Mouse (Mus musculus) left cerebral cortex, adult 6 months (tissue): ENCODE data around the gene Chka. TPM values are rescaled to one million over a fixed set of nuclear protein-coding genes. Genes with fewer than 3 reads are reported as not detected.

Experiments used
- long read RNA-seq, 2 experiments: library from polyadenylated mRNA; unstranded; transcript quantifications; one replicate each; pipeline ENCODE4 v2.0.0; 2019 to 2020
- polyA plus RNA-seq: library from polyadenylated mRNA; unstranded; fragments of <200 nt; fragmentation: Nextera tagmentation; gene quantifications from 2 replicates; pipeline ENCODE4 v1.2.3, GENCODE M21; 2021

Chka gene
- polyA plus RNA-seq = 15.9 and 22.7 TPM in 2 replicates
- long read RNA-seq, experiment 1, transcript Chka-202 (11 exons, 2,549 nt) = minor isoform, 24 of 237 reads
- long read RNA-seq, experiment 1, transcript Chka-201 (12 exons, 2,319 nt) = major isoform, 111 of 237 reads
- long read RNA-seq, experiment 1, transcript Chka-214 (2 exons, 3,605 nt) = minor isoform, 61 of 237 reads
- long read RNA-seq, experiment 1, partial matches to known transcripts = 12 of 237 reads
- long read RNA-seq, experiment 1, other reads (novel, unspliced or antisense) = 27 of 237 reads
- long read RNA-seq, experiment 2, transcript Chka-201 (12 exons, 2,319 nt) = major isoform, 8 of 22 reads
- long read RNA-seq, experiment 2, partial matches to known transcripts = 2 of 22 reads
- long read RNA-seq, experiment 2, other reads (novel, unspliced or antisense) = 8 of 22 reads

DNA sequence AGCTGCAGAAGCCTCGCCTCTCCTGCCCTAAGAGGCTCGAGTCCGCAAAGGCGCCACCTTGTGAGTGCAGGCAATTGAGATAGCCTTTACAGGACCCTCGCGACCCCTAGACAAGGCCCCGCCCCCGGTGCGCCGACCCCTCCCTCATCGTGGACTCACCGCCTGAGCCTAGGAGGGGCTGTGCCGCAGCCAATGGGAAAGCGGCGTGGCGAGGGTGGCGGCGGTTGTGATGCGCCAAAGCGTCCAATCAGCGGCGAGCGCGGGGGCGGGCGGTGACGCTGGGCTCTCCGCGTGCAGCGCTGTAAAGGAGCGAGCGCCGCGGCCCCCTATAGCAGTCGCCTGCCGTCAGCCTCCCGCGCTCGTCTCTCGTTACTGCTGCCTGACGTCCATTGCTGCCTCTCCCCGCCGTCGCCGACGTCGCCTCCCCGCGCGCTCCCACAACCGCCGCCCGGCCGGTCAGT lies at the start of gene Chka:
TSS of gene Chka (plus strand) at position 272 of the 461 bp plus-strand sequence.

DNA sequence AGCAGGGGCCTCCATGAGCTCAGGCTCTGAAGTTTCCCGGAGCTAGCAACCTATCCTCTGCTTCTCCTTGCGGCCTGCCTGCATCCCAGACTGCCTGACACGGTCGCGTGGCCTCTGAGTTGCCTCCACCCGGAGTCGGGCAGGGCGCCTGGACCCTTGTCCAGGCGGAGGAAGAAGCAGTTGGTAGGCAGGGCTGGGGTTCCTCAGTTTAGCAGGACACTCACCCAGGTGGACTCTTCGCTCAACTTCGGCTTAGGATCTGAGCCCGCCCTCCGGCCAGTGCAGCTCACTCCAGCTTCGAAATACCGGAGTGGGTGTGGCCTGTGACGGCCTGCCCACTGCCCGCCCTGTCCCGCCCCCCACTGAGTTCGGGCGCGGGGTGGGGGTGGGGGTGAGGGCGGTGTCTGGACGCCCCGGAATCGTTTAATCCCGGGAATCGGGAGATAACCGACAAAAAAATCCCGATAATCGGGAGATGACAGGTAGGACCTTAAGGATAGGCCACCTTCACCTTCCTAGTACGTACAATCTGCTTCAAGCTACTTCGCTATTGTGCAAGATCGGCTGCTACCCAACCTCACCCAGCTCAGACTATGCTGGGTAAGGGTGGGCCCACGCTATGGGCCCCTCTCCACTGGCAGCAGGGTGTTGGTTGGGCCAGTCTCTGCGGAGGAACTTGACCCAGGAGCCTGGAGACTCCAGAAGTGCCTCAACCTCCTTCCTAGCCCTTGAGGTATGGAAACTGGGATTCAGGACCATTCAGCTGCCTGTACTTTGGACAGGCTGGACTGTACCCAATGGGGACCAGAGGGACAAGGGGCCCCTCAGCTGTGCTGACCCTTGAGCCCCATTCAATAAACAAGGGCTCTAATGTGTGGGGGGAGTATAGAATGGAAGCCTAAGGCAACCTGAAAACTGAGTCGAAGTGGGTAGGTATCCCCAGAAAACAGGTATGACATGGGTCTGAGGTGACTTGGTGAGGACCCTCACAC lies 55.5 kb downstream of the Chka start, which contains the start of gene Tcirg1:
TSS of gene Tcirg1 (minus strand) at position 339 of the 992 bp plus-strand sequence.

DNA sequence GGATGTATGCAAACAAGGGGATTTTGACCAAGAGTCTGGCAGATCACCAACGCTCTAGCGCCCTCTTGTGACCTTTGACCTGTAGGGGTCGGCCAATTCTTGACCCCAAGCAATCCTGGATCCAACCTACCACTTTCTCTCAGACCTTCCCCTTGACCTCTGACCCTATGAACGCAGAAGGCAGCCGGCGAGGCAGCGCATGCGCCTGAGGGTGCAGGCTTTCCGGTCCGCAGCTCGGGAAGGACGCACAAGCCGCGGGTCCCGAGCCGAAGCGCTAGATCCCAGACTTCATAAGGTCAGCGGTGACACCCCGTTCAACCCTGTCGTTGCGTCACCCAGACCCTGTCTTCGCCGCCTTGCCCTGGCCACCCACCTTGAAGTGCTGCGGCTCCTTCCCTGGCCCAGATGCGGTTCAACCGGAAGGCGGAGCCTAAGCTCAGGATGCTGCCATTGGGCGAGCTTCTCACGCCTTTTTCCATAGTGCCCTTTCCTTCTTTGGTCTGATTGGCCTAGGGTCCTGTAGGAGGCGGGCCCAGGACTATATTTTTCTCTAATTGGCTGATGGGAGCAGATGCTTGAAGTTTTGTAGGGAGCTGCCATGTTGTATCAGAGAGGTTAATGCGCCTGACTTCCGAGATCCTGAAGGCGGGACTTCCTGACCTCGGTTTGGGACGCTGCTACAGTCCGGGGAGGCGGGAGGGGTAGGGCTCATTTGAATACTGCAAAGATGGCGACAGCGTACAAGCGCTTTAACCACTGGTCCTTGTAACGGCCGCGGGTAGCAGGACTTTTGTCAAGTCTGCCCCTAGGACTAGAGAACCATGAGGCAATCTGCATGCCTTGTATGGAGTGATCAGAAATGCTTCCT lies 61.0 kb downstream of the Chka start, which contains the start of gene Ndufs8:
TSS of gene Ndufs8 (minus strand) at position 438 of the 868 bp plus-strand sequence.

GRCm38 (mm10) chr19:3929211-3929941 lies 77.8 kb downstream of the Chka start, which contains the start of gene Aldh3b1:
Gene Aldh3b1, minus strand, starts transcription at chr19:3929808.

DNA sequence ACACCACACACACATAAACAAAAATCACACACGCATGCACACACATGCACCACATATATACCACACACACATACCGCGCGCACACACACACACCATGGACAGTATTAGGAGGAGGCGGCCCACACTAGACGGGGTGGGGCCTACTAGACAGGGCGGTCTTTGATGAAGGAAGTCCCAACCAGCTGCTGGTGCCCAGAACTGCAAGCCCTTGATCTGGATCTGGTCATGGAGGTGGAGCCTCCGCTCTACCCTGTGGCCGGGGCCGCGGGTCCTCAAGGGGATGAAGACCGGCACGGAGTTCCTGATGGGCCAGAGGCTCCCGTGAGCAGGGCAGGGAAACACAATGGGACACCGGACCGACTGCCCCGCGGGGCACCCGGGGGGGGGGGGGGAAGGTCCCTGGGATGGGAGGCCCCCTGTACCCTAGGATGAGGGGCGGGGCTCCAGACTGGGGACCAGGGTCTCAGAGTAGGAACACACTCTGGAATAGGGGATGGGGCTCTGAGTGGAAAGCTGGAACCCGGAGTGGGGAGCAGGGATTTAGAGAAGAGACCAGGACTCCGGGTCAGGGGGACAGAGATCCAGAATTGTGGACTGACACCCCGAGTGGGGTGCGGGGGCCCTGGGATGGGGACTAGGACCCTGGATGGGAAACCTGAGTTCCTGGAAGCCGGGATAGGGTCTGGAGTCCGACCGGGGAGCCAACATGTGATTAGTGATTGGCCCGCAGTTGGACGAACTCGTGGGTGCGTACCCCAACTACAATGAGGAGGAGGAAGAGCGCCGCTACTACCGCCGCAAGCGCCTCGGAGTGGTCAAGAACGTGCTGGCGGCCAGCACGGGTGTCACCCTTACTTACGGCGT lies 83.7 kb downstream of the Chka start, which contains the start of gene Unc93b1:
TSS of gene Unc93b1 (plus strand) at position 155 of the 864 bp plus-strand sequence.

Other genes starting within 250 kb of the Chka start
- gene Lrp5, start 165.2 kb upstream of the Chka start, polyA plus RNA-seq = 0.92 and 4.7 TPM in 2 replicates
- gene 1810055G02Rik, start 143.5 kb upstream of the Chka start, polyA plus RNA-seq = 21.8 and 27.5 TPM in 2 replicates
- gene Kmt5b, start 84.4 kb upstream of the Chka start, polyA plus RNA-seq = 7.1 and 11.4 TPM in 2 replicates
- gene Tcirg1, start 55.4 kb downstream of the Chka start, polyA plus RNA-seq = 3.1 and 3.9 TPM in 2 replicates
- gene Ndufs8, start 61.0 kb downstream of the Chka start, polyA plus RNA-seq = 579 and 589 TPM in 2 replicates
- 6.4 and 6.9 TPM in 2 replicates for gene Aldh3b1, start 78.0 kb downstream of the Chka start, polyA plus RNA-seq
- gene Unc93b1, start 83.4 kb downstream of the Chka start, polyA plus RNA-seq = 20.5 and 23.3 TPM in 2 replicates
- 0.13 TPM in 1 of 2 replicates, not detected in the other for gene Aldh3b3, start 106.9 kb downstream of the Chka start, polyA plus RNA-seq
- 2.0 and 2.7 TPM in 2 replicates for gene Aldh3b2, start 120.6 kb downstream of the Chka start, polyA plus RNA-seq
- 3.2 and 3.9 TPM in 2 replicates for gene Acy3, start 134.8 kb downstream of the Chka start, polyA plus RNA-seq
- gene Tbx10, start 141.0 kb downstream of the Chka start, polyA plus RNA-seq = not detected in 2 replicates
- gene Nudt8, start 148.8 kb downstream of the Chka start, polyA plus RNA-seq = 21.4 and 23.0 TPM in 2 replicates
- 0.13 and 0.21 TPM in 2 replicates for gene Gm49405, start 148.9 kb downstream of the Chka start, polyA plus RNA-seq
- gene Doc2g, start 151.5 kb downstream of the Chka start, polyA plus RNA-seq = 2.1 and 3.3 TPM in 2 replicates
- 400 and 516 TPM in 2 replicates for gene Ndufv1, start 161.0 kb downstream of the Chka start, polyA plus RNA-seq
- gene Gstp1, start 186.2 kb downstream of the Chka start, polyA plus RNA-seq = 1,005 and 1,067 TPM in 2 replicates
- gene Gstp2, start 194.2 kb downstream of the Chka start, polyA plus RNA-seq = 2.2 and 7.2 TPM in 2 replicates
- not detected in 2 replicates for gene Gstp3, start 207.8 kb downstream of the Chka start, polyA plus RNA-seq
- not detected in 2 replicates for gene Cabp2, start 229.8 kb downstream of the Chka start, polyA plus RNA-seq
- gene Cdk2ap2, start 245.4 kb downstream of the Chka start, polyA plus RNA-seq = 52.6 and 68.9 TPM in 2 replicates
- 53.9 and 65.8 TPM in 2 replicates for gene Pitpnm1, start 248.2 kb downstream of the Chka start, polyA plus RNA-seq